Mouse (Mus musculus) stomach, postnatal 0 days (tissue): ENCODE measurements around the gene Kptn. TPM values are rescaled to one million over a fixed set of nuclear protein-coding genes. Genes with fewer than 3 reads are reported as not detected.

Experiments
- ATAC-seq: fragments of 200-750 bp; cut with Nextera tagmentation; 2 replicates; pipeline ENCODE4 v1.8.0; 2017; ENCODE audit not compliant: low FRiP score, low TSS enrichment
- DNase-seq: peaks from one replicate; pipeline ENCODE4 v3.0.0-alpha.2; 2016; ENCODE audit warnings: low spot score
- H3K27ac ChIP-seq: fragments of 300-500 bp; sonication (generic); replicated peaks from 2 replicates; pipeline ENCODE4 v1.5.1; 2014; ENCODE audit warnings: mild to moderate bottlenecking, control low read depth
- H3K27me3 ChIP-seq: fragments of 300-500 bp; sonication (generic); 2 replicates; pipeline ENCODE4 v1.6.1; 2014; ENCODE audit warnings: low read length; ENCODE audit not compliant: control insufficient read depth, insufficient read depth
- H3K36me3 ChIP-seq: fragments of 300-500 bp; sonication (generic); 2 replicates; pipeline ENCODE4 v1.6.1; 2014; ENCODE audit warnings: low read length, mixed read lengths; ENCODE audit not compliant: control insufficient read depth, insufficient read depth
- H3K4me1 ChIP-seq: fragments of 300-500 bp; sonication (generic); replicated peaks from 2 replicates; pipeline ENCODE4 v1.6.1; 2014; ENCODE audit warnings: antibody characterized with exemption; ENCODE audit not compliant: control insufficient read depth, insufficient read depth
- H3K4me2 ChIP-seq: fragments of 300-500 bp; sonication (generic); replicated peaks from 2 replicates; pipeline ENCODE4 v1.6.1; 2014; ENCODE audit warnings: low read depth, mild to moderate bottlenecking, control low read depth, moderate library complexity
- H3K4me3 ChIP-seq: fragments of 300-500 bp; sonication (generic); 2 replicates; pipeline ENCODE4 v1.5.1; 2014; ENCODE audit warnings: low read depth, low read length, control low read depth
- H3K9ac ChIP-seq: fragments of 300-500 bp; sonication (generic); 2 replicates; pipeline ENCODE4 v1.6.1; 2014; ENCODE audit warnings: mild to moderate bottlenecking, low read length, control low read depth, mixed read lengths
- H3K9me3 ChIP-seq: fragments of 300-500 bp; sonication (generic); 2 replicates; pipeline ENCODE4 v1.6.1; 2016; ENCODE audit warnings: low read length; ENCODE audit not compliant: control insufficient read depth
- CTCF ChIP-seq: IDR thresholded peaks from 2 replicates; pipeline ENCODE4 v1.5.1; 2016; ENCODE audit warnings: antibody characterized with exemption, low read depth, mild to moderate bottlenecking, moderate library complexity
- EP300 ChIP-seq: optimal IDR thresholded peaks from 2 replicates; pipeline ENCODE3; 2016; ENCODE audit warnings: antibody characterized with exemption
- WGBS: fragments of 180-500 bp; shearing (Covaris S2); extraction: QIAGEN DNeasy Blood & Tissue Kit; methylation state at CpG from one replicate; pipeline ENCODE4 v1.1.7; 2014; 5-methylcytosine and 5-hydroxymethylcytosine counted together
- polyA plus RNA-seq: library from polyadenylated mRNA; unstranded; fragments of >200 nt; fragmentation: Nextera tagmentation; extraction: Ambion mirVana; gene quantifications from 2 replicates; pipeline ENCODE4 v1.2.1, GENCODE M21; 2015

The Kptn gene
- polyA plus RNA-seq, 1 experiment from 2014 or later: 11.8 TPM

DNA sequence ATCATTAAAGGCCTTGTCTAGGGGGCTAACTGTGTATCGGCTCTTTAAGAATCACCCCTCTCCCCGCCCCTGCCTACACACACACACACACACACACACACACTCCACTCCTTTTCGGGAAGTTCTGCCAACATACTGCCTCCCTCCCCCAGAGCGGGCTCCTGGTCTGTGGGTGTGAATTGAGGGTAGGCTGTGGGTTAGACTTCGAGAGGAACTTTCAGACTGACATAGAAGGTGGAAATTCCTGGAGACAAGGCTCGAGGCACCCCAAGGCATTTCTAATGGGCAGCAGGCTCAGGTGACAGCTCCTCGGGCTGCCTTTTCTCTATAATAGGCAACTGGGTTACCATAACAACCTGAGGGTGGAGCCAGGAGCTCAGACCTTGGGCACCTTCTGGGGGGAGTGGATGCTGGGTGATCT lies 12.5 kb downstream of the Kptn start:
- H3K4me2 ChIP-seq: peak overlapping the region; percentile 31; the same call in 1 of the 2 replicates
- H3K9ac ChIP-seq: no peak overlapping the region
- H3K9me3 ChIP-seq: no peaks in the 10 kb centered on the region
- no peak overlapping the region for H3K4me3 ChIP-seq
- H3K27ac ChIP-seq: no peak overlapping the region
- H3K27me3 ChIP-seq: no peaks in the 10 kb centered on the region
- TF ChIP-seq EP300: no peak
- TF ChIP-seq CTCF: no peak
- WGBS: 11% methylated on average over 7 of the region's 7 CpGs
- ATAC-seq (no peak), DNase-seq (no peak)
- H3K4me1 ChIP-seq: no peaks in the 10 kb centered on the region
- H3K36me3 ChIP-seq: no peaks in the 10 kb centered on the region

DNA sequence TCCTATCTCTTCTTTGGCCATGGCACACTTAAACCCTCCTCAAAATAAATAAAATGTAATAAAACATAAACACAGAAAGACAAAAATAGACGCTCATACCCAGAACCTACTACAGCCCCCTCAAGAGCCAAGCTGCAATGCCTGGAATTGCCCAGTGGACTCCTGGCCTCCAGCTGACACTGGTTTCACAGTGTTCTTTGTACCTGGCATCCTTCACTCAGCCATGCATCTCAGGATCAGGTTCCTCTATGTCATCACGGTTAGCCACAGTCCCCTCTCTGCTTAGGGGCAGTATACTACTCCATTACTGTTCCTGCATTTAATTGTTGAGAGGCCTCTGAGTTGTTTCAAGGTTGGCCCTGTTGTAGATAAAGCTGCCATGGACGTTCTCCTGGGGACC lies 13.2 kb downstream of the Kptn start:
- Histone ChIP-seq H3K4me1 (no peaks in the 10 kb centered on the region), H3K27me3 (no peaks in the 10 kb centered on the region), H3K4me3 (no peak overlapping the region), H3K27ac (no peak overlapping the region), H3K4me2 (no peak overlapping the region), H3K9me3 (no peaks in the 10 kb centered on the region), H3K36me3 (no peaks in the 10 kb centered on the region), H3K9ac (no peak overlapping the region)
- TF ChIP-seq EP300 (no peak), CTCF (no peak)
- ATAC-seq (no peak), DNase-seq (no peak)
- WGBS: 59% methylated on average over 3 of the region's 3 CpGs

DNA sequence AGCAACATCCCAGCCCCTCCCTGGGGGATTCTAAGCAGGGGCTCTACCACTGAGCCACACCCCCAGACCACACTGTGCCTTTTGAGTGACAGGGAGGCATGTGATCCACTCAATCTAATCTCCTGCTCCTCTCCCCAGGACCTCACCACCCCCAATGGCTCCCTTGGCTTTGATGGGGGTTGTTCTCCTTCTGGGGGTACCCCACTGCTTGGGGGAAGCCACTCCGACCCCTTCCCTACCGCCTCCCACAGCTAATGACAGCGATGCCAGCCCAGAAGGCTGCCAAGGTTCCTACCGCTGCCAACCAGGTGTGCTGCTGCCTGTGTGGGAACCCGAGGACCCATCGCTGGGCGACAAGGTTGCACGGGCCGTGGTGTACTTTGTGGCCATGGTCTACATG lies 14.0 kb downstream of the Kptn start:
- Histone ChIP-seq H3K27me3 (no peaks in the 10 kb centered on the region), H3K9ac (no peak overlapping the region), H3K4me1 (no peaks in the 10 kb centered on the region), H3K27ac (no peak overlapping the region), H3K36me3 (no peaks in the 10 kb centered on the region), H3K9me3 (no peaks in the 10 kb centered on the region), H3K4me2 (no peak overlapping the region), H3K4me3 (no peak overlapping the region)
- WGBS: 89% methylated on average over 9 of the region's 9 CpGs
- ATAC-seq (no peak), DNase-seq (no peak)
- no peak for TF ChIP-seq CTCF
- TF ChIP-seq EP300: no peak

DNA sequence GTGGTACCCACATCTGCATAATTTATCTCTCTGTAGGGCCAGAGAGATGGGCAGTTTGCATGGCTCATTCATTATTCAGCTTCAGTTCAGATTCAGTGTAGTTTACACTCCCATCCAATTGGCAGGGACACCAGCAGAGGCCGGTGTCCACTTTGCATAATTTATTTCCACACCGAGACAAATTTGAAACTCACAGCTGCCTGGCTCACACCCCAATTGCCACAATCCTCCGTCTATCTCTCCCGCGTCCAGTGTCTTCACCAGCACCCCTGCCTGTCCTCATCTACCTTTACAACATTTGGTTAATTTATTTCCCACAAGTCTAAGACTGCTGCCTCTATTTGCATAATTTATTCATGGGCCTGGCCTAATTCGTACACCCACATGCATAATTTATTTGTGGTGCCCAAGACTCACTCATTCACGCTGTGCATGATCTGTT lies 15.3 kb downstream of the Kptn start:
- Histone ChIP-seq H3K9ac (no peak overlapping the region), H3K4me2 (no peak overlapping the region), H3K27ac (no peak overlapping the region), H3K9me3 (no peaks in the 10 kb centered on the region), H3K4me1 (no peaks in the 10 kb centered on the region), H3K4me3 (no peak overlapping the region), H3K36me3 (no peaks in the 10 kb centered on the region), H3K27me3 (no peaks in the 10 kb centered on the region)
- ATAC-seq: no peak
- WGBS: 66% methylated on average over 7 of the region's 7 CpGs
- TF ChIP-seq EP300: no peak
- TF ChIP-seq CTCF: no peak
- no peak for DNase-seq

DNA sequence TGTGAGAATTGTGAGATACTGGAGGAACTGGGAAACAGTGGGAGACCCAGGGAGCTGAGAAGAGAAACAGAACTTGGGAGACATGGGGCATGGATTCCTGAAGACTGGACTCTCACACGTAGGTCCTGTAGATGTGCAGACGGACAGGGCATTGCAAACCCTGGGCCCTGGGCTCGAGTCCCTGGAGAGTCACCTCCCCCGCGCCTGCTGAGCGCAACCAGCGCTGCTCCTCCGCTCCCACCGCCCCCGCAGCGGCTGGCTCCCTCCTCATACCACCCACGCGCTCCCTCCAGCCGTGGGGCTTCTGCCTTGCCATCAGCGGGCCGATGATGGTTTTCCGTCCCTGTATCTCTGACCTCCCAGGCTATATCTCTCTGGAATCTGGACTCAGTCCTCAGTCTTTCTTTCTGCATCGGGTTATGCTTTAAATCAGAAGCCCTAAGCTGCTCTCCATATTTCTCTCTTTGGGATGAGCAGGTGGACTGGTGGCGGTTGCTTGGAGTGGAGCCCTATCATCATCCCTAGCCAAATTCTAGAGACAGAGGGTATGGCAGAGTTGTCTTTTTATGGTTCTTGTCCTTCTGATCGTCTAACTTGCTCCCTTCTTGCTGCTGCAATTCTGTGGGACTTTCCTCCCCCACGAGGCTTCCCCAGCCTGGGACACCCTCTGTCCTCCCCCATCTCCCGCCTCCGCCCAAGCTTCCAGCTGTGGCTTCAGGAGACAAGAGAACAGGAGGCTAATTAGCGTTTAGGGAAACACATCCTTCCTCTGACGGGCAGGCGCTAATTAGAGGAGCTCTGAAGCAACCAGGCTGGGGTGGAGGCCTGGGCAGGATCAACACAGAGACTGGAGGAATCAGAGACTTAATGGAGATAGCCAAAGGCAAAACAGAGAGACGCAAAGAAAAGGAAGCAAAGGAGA lies 27.1 kb downstream of the Kptn start:
- no peaks in the 10 kb centered on the region for H3K4me1 ChIP-seq
- H3K27me3 ChIP-seq: no peaks in the 10 kb centered on the region
- no peaks in the 10 kb centered on the region for H3K9me3 ChIP-seq
- no peak overlapping the region for H3K4me3 ChIP-seq
- DNase-seq (no peak), ATAC-seq (no peak)
- H3K9ac ChIP-seq: no peak overlapping the region
- 39% methylated on average over 27 of the region's 27 CpGs for WGBS
- H3K4me2 ChIP-seq: no peak overlapping the region
- no peaks in the 10 kb centered on the region for H3K36me3 ChIP-seq
- TF ChIP-seq EP300 (no peak), CTCF (no peak)
- no peak overlapping the region for H3K27ac ChIP-seq

DNA sequence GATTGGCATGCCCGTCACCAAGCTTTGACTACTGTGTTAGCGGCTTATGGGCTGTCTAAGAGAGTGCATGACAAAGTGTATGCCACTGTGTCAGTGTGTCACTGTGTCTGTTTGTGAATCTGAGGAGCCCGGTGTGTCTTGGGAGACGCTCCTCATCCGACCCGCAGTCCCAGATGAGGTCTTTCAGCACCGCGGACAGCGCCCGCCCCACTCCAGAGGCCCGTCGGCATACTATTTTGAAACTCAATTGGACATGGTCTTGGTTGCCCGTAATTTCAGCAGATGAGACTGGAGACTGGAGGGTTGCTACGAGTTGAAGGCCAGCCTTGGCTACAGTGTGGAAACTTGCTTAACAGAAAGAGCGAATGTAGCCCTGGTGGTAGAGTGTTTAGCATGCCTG lies 27.9 kb downstream of the Kptn start:
- H3K9ac ChIP-seq: no peak overlapping the region
- no peak for ATAC-seq
- WGBS: 16% methylated on average over 15 of the region's 15 CpGs

More for the DNA sequence above, 27.9 kb downstream of the Kptn start:
- no peak overlapping the region for H3K4me3 ChIP-seq
- no peaks in the 10 kb centered on the region for H3K36me3 ChIP-seq
- H3K4me2 ChIP-seq: no peak overlapping the region
- TF ChIP-seq EP300 (no peak), CTCF (no peak)
- peak; percentile 66 for DNase-seq
- H3K27me3 ChIP-seq: no peaks in the 10 kb centered on the region
- no peak overlapping the region for H3K27ac ChIP-seq
- H3K4me1 ChIP-seq: no peaks in the 10 kb centered on the region
- no peaks in the 10 kb centered on the region for H3K9me3 ChIP-seq
